Mouse (Mus musculus) CH12.LX (cell line): ENCODE results near the gene Grid1.

Experiments
- BHLHE40 ChIP-seq: IDR thresholded peaks from 2 replicates; pipeline ENCODE4 v1.6.1; 2011; ENCODE audit warnings: mild to moderate bottlenecking, low read depth, low read length, improper control_type of control experiment
- CTCF ChIP-seq, 2 experiments: IDR thresholded peaks in 1 of 2; conservative IDR thresholded peaks in 1 of 2; 2 replicates each; pipeline ENCODE4 v1.5.1; 2011 to 2012; ENCODE audit warnings: low read depth in 2 of 2, low read length in 2 of 2, improper control_type of control experiment in 1 of 2, inconsistent platforms in 1 of 2, mild to moderate bottlenecking in 1 of 2, moderate library complexity in 1 of 2
- EP300 ChIP-seq: IDR thresholded peaks from 2 replicates; pipeline ENCODE4 v1.6.1; 2011; ENCODE audit warnings: low read length, improper control_type of control experiment
- JUN ChIP-seq: IDR thresholded peaks from 2 replicates; pipeline ENCODE4 v1.6.1; 2011; ENCODE audit warnings: low read depth, mild to moderate bottlenecking, low read length, improper control_type of control experiment, moderate library complexity; ENCODE audit not compliant: insufficient read depth
- KAT2A ChIP-seq: IDR thresholded peaks from 2 replicates; pipeline ENCODE4 v1.6.1; 2012; ENCODE audit warnings: low read length, improper control_type of control experiment, inconsistent platforms; ENCODE audit not compliant: insufficient replicate concordance
- MAX ChIP-seq: IDR thresholded peaks from 2 replicates; pipeline ENCODE4 v1.6.1; 2011; ENCODE audit warnings: low read length, improper control_type of control experiment
- NELFE ChIP-seq: IDR thresholded peaks from 2 replicates; pipeline ENCODE4 v1.6.1; 2011; ENCODE audit warnings: low read depth, low read length, improper control_type of control experiment
- POLR2A ChIP-seq: IDR thresholded peaks from 2 replicates; pipeline ENCODE4 v1.6.1; 2011; ENCODE audit warnings: low read depth, mild to moderate bottlenecking, improper control_type of control experiment, low read length
- POLR2AphosphoS2 ChIP-seq: IDR thresholded peaks from 2 replicates; pipeline ENCODE4 v1.6.1; 2011; ENCODE audit warnings: low read depth, low read length, improper control_type of control experiment
- RCOR1 ChIP-seq: conservative IDR thresholded peaks from 2 replicates; pipeline ENCODE4 v1.6.1; 2012; ENCODE audit warnings: low read depth, mild to moderate bottlenecking, inconsistent platforms, low read length, improper control_type of control experiment
- TBP ChIP-seq: conservative IDR thresholded peaks from 2 replicates; pipeline ENCODE4 v1.6.1; 2011; ENCODE audit warnings: low read depth, low read length, improper control_type of control experiment
- TCF12 ChIP-seq: IDR thresholded peaks from 2 replicates; pipeline ENCODE4 v1.6.1; 2014; ENCODE audit warnings: low read depth, mild to moderate bottlenecking, inconsistent platforms, low read length, improper control_type of control experiment

DNA sequence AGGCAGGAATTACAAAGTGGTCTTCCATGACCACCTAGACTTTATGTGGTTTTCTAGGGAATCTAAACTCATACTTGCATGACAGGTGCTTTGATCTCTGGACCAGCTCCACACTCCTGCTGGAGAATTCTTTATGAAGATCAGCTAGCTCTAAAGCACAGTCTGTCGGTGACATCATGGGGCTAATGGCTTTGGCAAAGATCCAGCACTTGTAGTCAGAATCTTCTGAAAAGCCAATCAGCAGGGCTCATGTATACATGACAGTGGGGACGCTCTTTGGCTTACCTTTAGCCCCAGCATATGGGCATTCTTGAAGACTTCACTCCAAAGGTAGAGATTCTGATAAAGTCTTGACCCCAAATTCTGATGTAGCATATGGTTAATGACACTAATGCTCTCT, 434.6 kb downstream of the Grid1 start:
- TF ChIP-seq TCF12 (no peak), EP300 (no peak), CTCF (conservative IDR thresholded peaks at IDR 0.05 in 1 of 2, IDR thresholded peaks at IDR 0.05 in 1 of 2; ENCODE audit: low read depth in 2 of 2, low read length in 2 of 2) (no peak), KAT2A (no peak), MAX (no peak), RCOR1 (no peak), POLR2A (no peak), BHLHE40 (no peak), POLR2AphosphoS2 (no peak), NELFE (no peak), JUN (no peak), TBP (no peak)
